Mouse (Mus musculus) gastrocnemius, adult 2 months (tissue): ENCODE measurements around the gene Hmgcs2. TPM values are rescaled to one million over a fixed set of nuclear protein-coding genes. Genes with fewer than 3 reads are reported as not detected.

Experiments
- DNase-seq: peaks from one replicate; pipeline ENCODE4 v3.0.0; 2022
- H3K27ac ChIP-seq: fragments of 200-600 bp; 2 replicates; pipeline ENCODE4 v1.8.1; 2022; ENCODE audit warnings: mild to moderate bottlenecking
- H3K4me3 ChIP-seq: fragments of 200-600 bp; 2 replicates; pipeline ENCODE4 v1.8.1; 2022; ENCODE audit warnings: mild to moderate bottlenecking, moderate library complexity
- CTCF ChIP-seq: fragments of 200-600 bp; IDR thresholded peaks from 2 replicates; pipeline ENCODE4 v1.8.1; 2022; ENCODE audit warnings: antibody characterized with exemption, mild to moderate bottlenecking, moderate library complexity
- intact Hi-C: fragments of 180-260 bp; cut with DNase I; formaldehyde crosslinking; loops from one replicate; pipeline ENCODE4 v1.15.1; 2025
- total RNA-seq, 2 experiments: library from RNA; stranded (reverse); gene quantifications; 2 replicates each; pipeline ENCODE4 v1.2.3; 2021

Hmgcs2 gene
- total RNA-seq, 2 experiments from 2014 or later, result 0.56 to 0.71 TPM

- no peak for DNase-seq
- intact Hi-C loops, result no loop called here
- no peak for TF ChIP-seq CTCF
These were observed 10.8 kb downstream of the Hmgcs2 start for GRCm38 (mm10) chr3:98291044-98291443.

GRCm38 (mm10) chr3:98295965-98296364 is 15.7 kb downstream of the Hmgcs2 start:
- Histone ChIP-seq H3K4me3 (no peak overlapping the region), H3K27ac (no peak overlapping the region)
- TF ChIP-seq CTCF, result no peak
- intact Hi-C loops, result no loop called here
- no peak for DNase-seq

More at GRCm38 (mm10) chr3:98291044-98291443, 10.8 kb downstream of the Hmgcs2 start:
- H3K27ac ChIP-seq, result no peak overlapping the region
- no peak overlapping the region for H3K4me3 ChIP-seq

- no peak for DNase-seq
- intact Hi-C loops, result no loop called here
These were observed 19.3 kb downstream of the Hmgcs2 start for GRCm38 (mm10) chr3:98299391-98300100.

GRCm38 (mm10) chr3:98300266-98300665 is 20.0 kb downstream of the Hmgcs2 start:
- Histone ChIP-seq H3K27ac (no peak overlapping the region), H3K4me3 (no peak overlapping the region)
- TF ChIP-seq CTCF, result no peak
- intact Hi-C loops, result no loop called here
- no peak for DNase-seq

More at GRCm38 (mm10) chr3:98299391-98300100, 19.3 kb downstream of the Hmgcs2 start:
- TF ChIP-seq CTCF, result no peak
- Histone ChIP-seq H3K4me3 (no peak overlapping the region), H3K27ac (no peak overlapping the region)

- intact Hi-C loops, result no loop called here
- Histone ChIP-seq H3K4me3 (no peak overlapping the region), H3K27ac (no peak overlapping the region)
- TF ChIP-seq CTCF, result no peak
- no peak for DNase-seq
These were observed 21.5 kb downstream of the Hmgcs2 start for GRCm38 (mm10) chr3:98301761-98302160.

GRCm38 (mm10) chr3:98308606-98309005 is 28.4 kb downstream of the Hmgcs2 start:
- TF ChIP-seq CTCF, result no peak
- Histone ChIP-seq H3K4me3 (no peak overlapping the region), H3K27ac (no peak overlapping the region)
- intact Hi-C loops, result no loop called here
- peak; percentile 24 for DNase-seq

GRCm38 (mm10) chr3:98310456-98310855 is 30.2 kb downstream of the Hmgcs2 start:
- DNase-seq, result no peak
- no peak for TF ChIP-seq CTCF
- intact Hi-C loops, result loop anchor here (5.0 kb wide), 2 partner anchors 83 to 383 kb away; no protein-coding TSS in a partner anchor
- no peak overlapping the region for H3K27ac ChIP-seq
- H3K4me3 ChIP-seq, result no peak overlapping the region

GRCm38 (mm10) chr3:98312867-98313266 is 32.6 kb downstream of the Hmgcs2 start:
- intact Hi-C loops, result loop anchor here (5.0 kb wide), 2 partner anchors 86 to 386 kb away; no protein-coding TSS in a partner anchor
- Histone ChIP-seq H3K4me3 (no peak overlapping the region), H3K27ac (no peak overlapping the region)
- TF ChIP-seq CTCF, result peak; percentile 73
- peak; percentile 47 for DNase-seq

- intact Hi-C loops, result loop anchor here (5.0 kb wide), 2 partner anchors 86 to 386 kb away; no protein-coding TSS in a partner anchor
- no peak for DNase-seq
- no peak overlapping the region for H3K27ac ChIP-seq
- TF ChIP-seq CTCF, result no peak
- H3K4me3 ChIP-seq, result no peak overlapping the region
These were observed 33.3 kb downstream of the Hmgcs2 start for GRCm38 (mm10) chr3:98313294-98314155.

- no peak overlapping the region for H3K4me3 ChIP-seq
- TF ChIP-seq CTCF, result no peak
- intact Hi-C loops, result no loop called here
- DNase-seq, result peak; percentile 68
- H3K27ac ChIP-seq, result no peak overlapping the region
These were observed 34.9 kb downstream of the Hmgcs2 start for GRCm38 (mm10) chr3:98315181-98315580.

GRCm38 (mm10) chr3:98317143-98317542 is 36.9 kb downstream of the Hmgcs2 start:
- intact Hi-C loops, result no loop called here

GRCm38 (mm10) chr3:98319190-98319589 is 39.0 kb downstream of the Hmgcs2 start:
- no peak for DNase-seq
- no peak for TF ChIP-seq CTCF
- H3K4me3 ChIP-seq, result no peak overlapping the region
- H3K27ac ChIP-seq, result no peak overlapping the region
- intact Hi-C loops, result no loop called here

More at GRCm38 (mm10) chr3:98317143-98317542, 36.9 kb downstream of the Hmgcs2 start:
- no peak overlapping the region for H3K4me3 ChIP-seq
- no peak for TF ChIP-seq CTCF
- no peak for DNase-seq
- H3K27ac ChIP-seq, result no peak overlapping the region

GRCm38 (mm10) chr3:98322209-98322608 is 42.0 kb downstream of the Hmgcs2 start:
- Histone ChIP-seq H3K27ac (no peak overlapping the region), H3K4me3 (no peak overlapping the region)
- no peak for DNase-seq
- intact Hi-C loops, result no loop called here
- TF ChIP-seq CTCF, result no peak
